Mouse (Mus musculus): Measurements from ENCODE around the gene Rnf34.

GRCm38 (mm10) chr5:122832996-122833395 is 16.9 kb upstream of the Rnf34 start:
- TF ChIP-seq NRF1 (IDR thresholded peaks at IDR 0.05; ENCODE audit: low read depth, low read length) (no peak), E2F4 (IDR thresholded peaks at IDR 0.05; ENCODE audit: insufficient replicate concordance, low read depth, low read length) (no peak), CTCF (conservative IDR thresholded peaks at IDR 0.05 in 1 of 2, IDR thresholded peaks at IDR 0.05 in 1 of 2; ENCODE audit: low read depth in 2 of 2, low read length in 2 of 2) (no peak), ZNF384 (IDR thresholded peaks at IDR 0.05; ENCODE audit: low read depth, low read length) (no peak), TCF12 (IDR thresholded peaks at IDR 0.05; ENCODE audit: low read depth, low read length) (no peak), EP300 (IDR thresholded peaks at IDR 0.05; ENCODE audit: low read length) (no peak), CHD1 (IDR thresholded peaks at IDR 0.05; ENCODE audit: low read depth, low read length) (no peak), KAT2A (IDR thresholded peaks at IDR 0.05; ENCODE audit: insufficient replicate concordance, low read length) (no peak), POLR2A (IDR thresholded peaks at IDR 0.05; ENCODE audit: low read depth, low read length) (no peak), SMC3 (IDR thresholded peaks at IDR 0.05; ENCODE audit: low read depth, low read length) (no peak), POLR2AphosphoS2 (IDR thresholded peaks at IDR 0.05; ENCODE audit: low read depth, low read length) (no peak), BHLHE40 (IDR thresholded peaks at IDR 0.05; ENCODE audit: low read depth, low read length) (peak; percentile 2; the same call in 1 of the 2 replicates)
